Mouse (Mus musculus) erythroblast, embryonic 14.5 days (primary cell): ENCODE results near the gene Pdcd6.

Experiments used
- GATA1 ChIP-seq: IDR thresholded peaks from 2 replicates; pipeline ENCODE4 v1.6.1; 2012; ENCODE audit warnings: low read length, inconsistent platforms, mixed read lengths
- TAL1 ChIP-seq: IDR thresholded peaks from 3 replicates; pipeline ENCODE4 v1.6.1; 2012; ENCODE audit warnings: low read length, inconsistent platforms, mixed read lengths

DNA sequence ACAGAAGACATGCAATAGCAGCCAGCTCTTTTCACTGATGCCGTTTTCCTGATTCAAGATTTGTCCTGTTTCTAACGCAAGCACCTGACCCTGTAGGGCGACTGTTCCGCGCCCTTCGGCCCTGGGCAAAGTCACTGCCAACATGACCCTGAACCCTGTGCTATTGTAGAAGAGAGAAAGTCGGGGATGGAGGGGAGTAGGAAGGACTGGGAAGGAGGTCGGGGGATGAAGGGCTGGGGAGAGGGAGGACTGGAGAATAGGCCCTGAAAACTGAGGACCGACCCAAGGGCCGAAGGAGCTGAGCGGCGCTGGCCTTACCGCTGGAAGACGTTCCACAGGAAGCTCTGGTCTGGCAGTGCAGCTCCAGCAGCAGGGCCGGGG is 601 bp downstream of the Pdcd6 start:
- TF ChIP-seq TAL1, result no peak
- no peak for TF ChIP-seq GATA1
